Mouse (Mus musculus): ENCODE results near the gene Kcns1.

DNA sequence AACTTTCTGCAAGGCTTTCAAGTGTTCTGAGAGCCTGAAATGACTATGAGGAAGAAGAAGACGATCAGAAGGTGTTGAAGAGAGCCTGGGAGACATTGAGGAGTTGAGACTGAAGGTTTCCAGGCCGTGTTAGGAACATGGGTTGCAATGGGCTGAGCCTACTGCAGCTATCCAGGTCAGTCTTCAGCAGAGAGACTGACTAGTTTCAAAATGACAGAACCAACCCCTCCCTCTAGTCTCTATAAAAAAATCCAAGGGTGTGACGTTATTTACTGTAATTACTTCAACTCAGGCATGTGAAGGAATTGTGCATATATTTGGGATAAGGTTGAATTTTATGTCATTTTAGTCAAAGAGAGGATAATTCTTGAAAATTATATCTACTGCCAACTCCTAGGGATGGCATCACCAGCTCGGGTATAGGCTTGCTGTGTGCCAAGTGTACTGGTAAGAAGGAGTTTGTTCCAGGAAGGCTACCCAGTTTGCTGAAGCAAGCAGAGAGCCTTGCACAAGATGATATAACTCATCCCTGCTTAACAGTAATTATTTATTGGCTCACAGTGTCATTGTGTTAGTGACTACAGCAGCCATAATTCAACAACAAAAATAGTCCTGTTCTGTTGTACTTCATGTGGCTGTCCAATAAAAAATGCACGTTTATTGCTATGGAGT is 24.2 kb upstream of the Kcns1 start:
- TF ChIP-seq CTCF (IDR thresholded peaks at IDR 0.05; ENCODE audit: low read depth) (no peak), EP300 (IDR thresholded peaks at IDR 0.05; ENCODE audit: low read depth) (no peak)
